Mouse (Mus musculus) liver, embryonic 14.5 days (tissue): ENCODE data around the gene Trim10.

ENCODE experiments used
- CTCF ChIP-seq: IDR thresholded peaks from 2 replicates; pipeline ENCODE4 v1.5.1; 2016; ENCODE audit warnings: antibody characterized with exemption, low read depth, control low read depth
- EP300 ChIP-seq: IDR thresholded peaks from 2 replicates; pipeline ENCODE4 v1.6.1; 2016; ENCODE audit warnings: antibody characterized with exemption, low read depth

DNA sequence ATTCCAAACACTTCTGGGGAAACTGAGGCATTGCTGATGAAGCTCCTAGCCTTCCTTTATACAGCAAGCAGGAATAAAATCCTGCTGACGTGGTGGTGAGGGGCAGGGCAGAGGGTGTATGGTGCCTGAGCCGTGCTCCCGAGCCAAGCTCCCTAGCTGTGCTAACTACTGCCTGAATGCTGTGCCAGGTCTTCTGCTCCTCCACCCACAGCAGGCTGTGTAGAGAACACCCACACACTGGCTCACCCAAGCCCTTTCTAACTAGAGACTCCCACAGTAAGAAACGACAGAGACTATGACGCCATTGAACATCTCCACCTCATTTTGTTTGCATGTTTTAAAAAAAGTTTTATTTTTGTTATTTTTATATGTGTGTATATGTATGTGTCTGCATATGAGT, 30.6 kb downstream of the Trim10 start:
- TF ChIP-seq CTCF, result no peak
- no peak for TF ChIP-seq EP300
